Mouse (Mus musculus): Measurements from ENCODE around the gene Gsta3.
"Not testable (repeated sequence)": the region's sequence is repeated elsewhere in the genome, so short reads cannot be mapped to it uniquely, and the experiment has no call there.

- TF ChIP-seq CTCF (IDR thresholded peaks at IDR 0.05; ENCODE audit: borderline replicate concordance, control insufficient read depth, extremely low read depth, insufficient read depth, low read length, poor library complexity); POLR2A (IDR thresholded peaks at IDR 0.05; ENCODE audit: control insufficient read depth, extremely low read depth, insufficient read depth, low read length, poor library complexity): not testable (repeated sequence)
These were observed 26.2 kb upstream of the Gsta3 start for GRCm38 (mm10) chr1:21213991-21214692.

All from thymus, adult 2 months (tissue).